Mouse (Mus musculus) small intestine, adult 2 months (tissue): ENCODE data around the gene Wdr62.

Experiments
- CTCF ChIP-seq: fragments of 200-500 bp; IDR thresholded peaks from 2 replicates; pipeline ENCODE4 v1.5.1; 2012; ENCODE audit warnings: low read depth, mild to moderate bottlenecking, control low read depth, inconsistent platforms, low read length, moderate library complexity, mixed read lengths; ENCODE audit not compliant: insufficient replicate concordance, insufficient read length; ENCODE audit errors: extremely low read depth
- POLR2A ChIP-seq: fragments of 200-500 bp; IDR thresholded peaks from 2 replicates; pipeline ENCODE4 v1.6.1; 2012; ENCODE audit warnings: low read depth, mild to moderate bottlenecking, control low read depth, inconsistent platforms, low read length, moderate library complexity

DNA sequence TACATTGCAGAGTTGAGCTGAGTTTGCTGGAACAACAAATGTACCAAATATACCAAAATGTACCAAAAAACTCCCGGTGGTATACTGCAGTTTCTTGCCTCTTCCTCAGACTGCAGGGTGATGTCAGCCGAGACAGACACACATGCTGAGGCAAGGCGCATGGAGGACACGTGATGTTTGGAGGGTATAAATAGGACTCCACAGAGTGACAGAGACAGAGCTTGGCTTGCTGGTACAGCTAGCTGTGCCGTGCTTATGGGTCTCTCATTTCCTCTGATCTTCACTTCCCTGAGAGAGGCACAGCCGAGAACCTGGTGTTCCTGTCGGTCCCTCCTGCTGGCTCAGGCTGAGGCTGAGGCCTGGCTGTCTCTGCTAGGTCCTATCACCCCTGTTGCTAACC lies 2.5 kb upstream of the Wdr62 start:
- no peak for TF ChIP-seq CTCF
- no peak for TF ChIP-seq POLR2A
